Mouse (Mus musculus) small intestine, adult 2 months (tissue): ENCODE data around the gene Sult2b1.

Source experiments
- CTCF ChIP-seq: fragments of 200-500 bp; IDR thresholded peaks from 2 replicates; pipeline ENCODE4 v1.5.1; 2012; ENCODE audit warnings: low read depth, mild to moderate bottlenecking, control low read depth, inconsistent platforms, low read length, moderate library complexity, mixed read lengths; ENCODE audit not compliant: insufficient replicate concordance, insufficient read length; ENCODE audit errors: extremely low read depth
- POLR2A ChIP-seq: fragments of 200-500 bp; IDR thresholded peaks from 2 replicates; pipeline ENCODE4 v1.6.1; 2012; ENCODE audit warnings: low read depth, mild to moderate bottlenecking, control low read depth, inconsistent platforms, low read length, moderate library complexity

GRCm38 (mm10) chr7:45784524-45785372 is at the start of gene Sult2b1:
- no peak for TF ChIP-seq CTCF
- no peak for TF ChIP-seq POLR2A
